Mouse (Mus musculus) cerebellum, adult (tissue): ENCODE results near the gene Tanc2.

Source experiments
- ATAC-seq: cut with Nextera tagmentation; 2 replicates; pipeline ENCODE4 v1.9.2; 2017; ENCODE audit warnings: mild to moderate bottlenecking, moderate library complexity, mixed read lengths; ENCODE audit not compliant: insufficient number of reproducible peaks, low FRiP score, low TSS enrichment

Tanc2 gene

DNA sequence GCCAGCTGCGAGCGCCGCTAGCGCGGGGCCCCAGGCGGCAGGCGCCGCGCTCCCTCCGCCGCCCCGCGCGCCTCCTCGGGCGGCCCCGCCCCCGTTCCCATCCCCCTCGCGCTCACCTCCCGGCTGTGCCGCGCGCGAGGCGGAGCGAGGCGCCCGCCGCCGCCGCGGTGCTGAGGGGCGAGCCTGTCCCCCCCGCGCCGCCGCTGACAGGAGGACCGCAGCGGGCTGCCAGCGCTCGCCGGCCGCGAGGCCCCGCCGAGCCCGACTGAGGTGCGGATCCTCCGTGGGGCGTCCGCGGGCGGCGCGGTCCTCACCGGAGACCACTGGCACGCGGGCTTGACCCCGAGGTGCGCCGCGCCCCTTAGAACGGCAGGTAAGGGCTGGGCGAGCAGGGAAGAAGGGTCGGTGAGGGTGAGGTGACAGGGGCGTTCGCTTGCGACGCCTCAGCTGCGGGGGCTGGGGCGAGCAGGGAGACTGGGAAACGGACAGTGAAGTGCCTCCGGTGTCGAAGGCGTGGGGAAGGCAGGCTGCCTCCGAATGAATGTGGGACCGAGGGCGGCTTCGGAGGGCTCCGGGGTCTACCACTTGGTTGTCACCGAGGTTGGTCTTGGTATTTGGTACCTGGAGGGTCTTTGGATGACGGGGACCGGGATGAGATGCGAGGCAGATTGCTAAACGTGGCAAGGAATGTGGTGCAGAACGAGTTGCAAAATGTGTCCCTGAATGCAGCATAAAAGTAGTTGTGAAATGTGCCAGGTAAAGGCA, at the start of gene Tanc2:
Gene Tanc2, plus strand, starts transcription at position 110 of the 765 bp plus-strand sequence.
- peak; percentile 52; the same call in 1 of the 2 replicates for ATAC-seq

GRCm38 (mm10) chr11:105540781-105541180, 49.0 kb upstream of the Tanc2 start:
- ATAC-seq = no peak

- no peak for ATAC-seq
Measured at GRCm38 (mm10) chr11:105541366-105541765, 48.4 kb upstream of the Tanc2 start.

GRCm38 (mm10) chr11:105542129-105542528, 47.7 kb upstream of the Tanc2 start:
- ATAC-seq = no peak

- ATAC-seq = no peak
Measured at GRCm38 (mm10) chr11:105545801-105546200, 44.0 kb upstream of the Tanc2 start.

DNA sequence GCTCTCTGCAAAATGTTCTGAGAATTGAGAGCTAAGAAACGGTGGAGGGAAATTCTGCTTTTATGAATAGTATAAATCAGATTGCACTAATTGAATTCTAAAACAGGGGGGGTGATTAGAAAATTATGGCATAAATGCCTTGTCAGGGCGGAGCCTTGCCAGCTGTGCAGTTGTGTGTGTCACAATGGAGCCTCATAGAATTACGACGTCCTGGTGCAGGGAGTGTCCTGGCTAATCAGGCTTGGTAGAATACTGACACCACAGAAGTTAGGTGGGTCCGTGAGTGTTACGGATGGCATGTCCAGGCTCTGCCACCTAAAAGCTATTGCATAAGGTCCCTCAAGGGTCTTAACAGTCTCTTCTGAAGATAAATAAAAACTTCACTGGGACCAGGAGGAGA, 43.4 kb upstream of the Tanc2 start:
- ATAC-seq = no peak

GRCm38 (mm10) chr11:105548383-105548782, 41.4 kb upstream of the Tanc2 start:
- ATAC-seq = no peak

- no peak for ATAC-seq
Measured at GRCm38 (mm10) chr11:105549164-105550121, 40.3 kb upstream of the Tanc2 start.

DNA sequence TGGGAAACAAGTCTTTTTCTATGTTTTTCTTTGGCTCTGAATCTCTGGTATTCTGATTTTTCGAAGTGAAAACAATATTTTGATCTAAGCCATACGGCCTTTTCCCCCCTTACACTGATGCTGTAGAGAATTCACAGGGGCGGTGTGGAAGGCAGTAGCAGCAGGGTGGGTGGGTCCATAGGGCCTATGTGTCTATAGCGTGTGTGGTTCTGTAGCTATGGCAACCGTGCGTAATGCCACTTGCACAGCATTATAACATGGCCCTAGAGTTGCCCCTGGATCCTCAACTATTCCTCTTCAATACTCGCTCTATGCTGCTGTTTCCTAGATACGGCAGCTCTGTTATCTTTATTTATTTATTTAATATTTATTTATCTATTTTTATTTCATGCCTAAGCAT, 32.5 kb upstream of the Tanc2 start:
- no peak for ATAC-seq

- ATAC-seq = no peak
Measured at GRCm38 (mm10) chr11:105558091-105558490, 31.7 kb upstream of the Tanc2 start.

GRCm38 (mm10) chr11:105558803-105559505, 30.8 kb upstream of the Tanc2 start:
- ATAC-seq = no peak

DNA sequence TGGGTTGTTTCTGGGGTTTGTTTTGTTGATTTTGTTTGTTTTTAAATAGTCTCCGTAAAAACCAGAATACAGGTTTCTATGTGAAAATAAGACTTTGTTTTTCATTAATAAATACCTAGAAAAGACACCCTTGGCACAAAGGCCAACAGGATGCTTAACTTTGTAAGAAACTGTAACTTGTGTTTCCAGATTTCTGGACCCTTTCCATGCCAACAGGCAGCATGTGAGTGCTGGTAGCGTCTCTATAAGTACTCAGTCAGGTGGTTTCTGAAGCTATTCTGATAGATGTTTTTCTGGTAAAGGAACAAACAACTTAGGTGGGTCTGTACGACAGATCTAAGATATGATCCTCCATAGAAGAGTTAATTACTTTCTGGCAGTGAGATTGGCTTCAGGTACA, 26.2 kb upstream of the Tanc2 start:
- ATAC-seq = no peak

- ATAC-seq = no peak
Measured at GRCm38 (mm10) chr11:105567221-105567641, 22.6 kb upstream of the Tanc2 start.

GRCm38 (mm10) chr11:105571996-105572395, 17.8 kb upstream of the Tanc2 start:
- no peak for ATAC-seq

DNA sequence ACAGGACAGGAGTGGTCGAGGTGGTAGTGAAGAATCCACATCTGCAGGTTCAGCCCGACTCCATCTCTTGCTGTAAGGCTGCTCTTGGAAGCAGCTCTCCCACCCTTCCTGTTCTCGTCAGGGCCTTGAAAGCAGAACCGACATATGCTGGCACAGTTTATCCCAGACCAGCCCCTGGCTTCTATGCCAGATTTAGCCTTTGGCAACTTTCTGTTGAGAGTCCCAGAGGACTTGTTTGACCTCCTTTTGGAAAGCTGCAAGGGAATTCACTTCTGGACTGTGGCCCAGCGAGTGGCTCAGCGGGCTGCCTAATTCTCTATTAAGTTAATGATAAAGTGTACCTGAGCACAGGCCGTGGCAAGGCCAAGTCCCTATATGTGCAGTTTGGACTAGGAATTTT, 15.5 kb upstream of the Tanc2 start:
- ATAC-seq = no peak

DNA sequence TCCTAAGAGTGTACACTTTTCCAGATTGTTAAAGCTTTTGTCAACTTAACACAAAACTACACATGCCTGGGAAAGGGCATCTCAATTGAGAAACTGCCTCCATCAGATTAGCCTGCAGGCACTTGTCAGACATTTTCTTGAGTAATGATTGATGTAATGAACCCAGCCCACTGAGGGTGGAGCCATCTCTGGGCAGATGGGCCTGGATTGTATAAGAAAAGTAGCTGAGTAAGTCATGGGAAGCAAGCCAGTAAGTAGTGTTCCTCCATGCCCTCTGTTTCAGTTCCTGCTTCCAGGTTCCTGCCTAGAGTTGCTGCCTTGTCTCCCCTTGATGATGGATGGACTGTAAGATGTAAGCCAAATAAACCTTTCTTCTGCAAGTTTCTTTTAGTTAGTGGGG, 12.6 kb upstream of the Tanc2 start:
- no peak for ATAC-seq

- no peak for ATAC-seq
Measured at GRCm38 (mm10) chr11:105582020-105582419, 7.8 kb upstream of the Tanc2 start.

GRCm38 (mm10) chr11:105589231-105589876, 432 bp upstream of the Tanc2 start:
- peak; percentile 74; the same call in 1 of the 2 replicates for ATAC-seq

DNA sequence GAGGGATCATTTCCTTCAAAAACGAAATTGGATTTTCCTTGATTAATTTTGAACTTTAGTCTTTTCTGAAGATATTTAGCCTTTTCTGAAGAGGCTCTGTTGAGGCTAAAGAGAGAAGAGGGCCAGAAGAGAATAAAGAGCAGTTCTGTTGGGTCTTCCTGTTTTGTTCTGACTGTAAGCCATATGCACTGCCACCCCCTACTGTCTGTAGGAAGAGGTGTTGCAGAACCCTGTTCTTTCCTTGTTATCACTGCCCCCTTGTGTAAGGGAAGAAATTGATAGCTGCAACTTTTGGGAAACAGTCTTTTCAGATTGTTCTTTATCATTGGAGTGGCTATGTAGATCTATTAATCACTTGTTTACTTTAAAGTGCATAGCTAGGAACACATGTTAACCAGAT, 2.1 kb downstream of the Tanc2 start:
- no peak for ATAC-seq

DNA sequence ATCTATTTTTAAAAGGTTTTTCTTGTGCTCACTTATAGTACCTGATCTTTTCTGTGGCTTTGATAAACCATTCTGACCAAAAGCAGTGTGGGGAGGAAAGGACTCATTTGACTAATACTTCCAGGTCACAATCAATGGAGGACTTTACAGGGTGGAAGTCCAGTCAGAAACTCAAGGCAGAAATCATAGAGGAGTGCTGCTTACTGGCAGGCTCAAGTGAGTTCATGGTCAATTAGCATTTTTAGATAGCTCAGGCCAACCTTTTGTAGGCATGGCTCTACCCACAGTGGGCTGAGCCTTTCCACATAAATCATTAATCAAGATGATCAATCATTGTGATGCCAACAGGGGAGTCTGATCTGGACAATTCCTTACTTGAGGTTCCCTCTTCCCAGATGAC, 12.4 kb downstream of the Tanc2 start:
- no peak for ATAC-seq
